Mouse (Mus musculus) lung, adult 2 months (tissue): ENCODE measurements around the gene Cdk13. TPM values are rescaled to one million over a fixed set of nuclear protein-coding genes. Genes with fewer than 3 reads are reported as not detected.

Experiments used
- DNase-seq: peaks from one replicate; pipeline ENCODE4 v3.0.0; 2022
- H3K4me1 ChIP-seq: fragments of 200-500 bp; 2 replicates; pipeline ENCODE4 v1.6.1; 2011; ENCODE audit warnings: low read length; ENCODE audit not compliant: control insufficient read depth, insufficient read depth
- H3K4me3 ChIP-seq: fragments of 200-500 bp; replicated peaks from 2 replicates; pipeline ENCODE3; 2011; ENCODE audit warnings: low read depth, mild to moderate bottlenecking, control low read depth, low read length; ENCODE audit errors: extremely low read depth
- CTCF ChIP-seq: fragments of 200-500 bp; IDR thresholded peaks from 2 replicates; pipeline ENCODE4 v1.5.1; 2011; ENCODE audit warnings: mild to moderate bottlenecking, low read length, control low read depth; ENCODE audit not compliant: insufficient read depth
- POLR2A ChIP-seq: fragments of 200-500 bp; IDR thresholded peaks from 2 replicates; pipeline ENCODE4 v1.6.1; 2011; ENCODE audit warnings: low read depth, mild to moderate bottlenecking, control low read depth, low read length, borderline replicate concordance; ENCODE audit errors: extremely low read depth
- WGBS: fragments of 180-500 bp; shearing (Covaris S2); methylation state at CpG from one replicate; pipeline ENCODE4 v1.1.7; 2018; 5-methylcytosine and 5-hydroxymethylcytosine counted together
- polyA plus RNA-seq: library from polyadenylated mRNA; depleted of rRNA; stranded (reverse); fragments of >200 nt; gene quantifications from 2 replicates; pipeline ENCODE4 v1.2.3, GENCODE M21; 2012; rRNA removed

Cdk13 gene
- polyA plus RNA-seq, 1 experiment = 37.2 TPM

DNA sequence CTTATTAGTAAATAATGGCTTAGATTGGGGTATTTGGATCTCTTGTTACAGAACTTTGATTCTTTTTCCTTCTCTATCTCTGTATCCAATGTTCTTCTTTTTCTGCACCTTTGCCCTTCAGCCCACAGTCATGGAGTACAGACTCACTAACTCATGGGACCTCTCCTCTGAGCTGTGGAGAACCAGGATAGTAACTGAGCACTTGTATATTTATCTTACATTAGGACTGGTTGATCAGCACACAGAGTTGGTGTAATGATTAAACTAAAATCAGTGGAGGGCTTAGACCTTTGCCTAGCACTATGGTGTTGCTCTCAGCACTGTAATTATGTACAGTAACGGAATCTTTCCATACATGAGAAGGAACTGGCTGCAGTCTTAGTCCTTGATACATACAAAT lies 133.8 kb downstream of the Cdk13 start:
- H3K4me3 ChIP-seq = no peak overlapping the region
- TF ChIP-seq CTCF = no peak
- no peak for TF ChIP-seq POLR2A
- DNase-seq = no peak
- H3K4me1 ChIP-seq = no peaks in the 10 kb centered on the region
- 67% methylated on average over 1 of the region's 1 CpGs for WGBS

- Histone ChIP-seq H3K4me3 (no peak overlapping the region), H3K4me1 (no peaks in the 10 kb centered on the region)
- no peak for DNase-seq
- WGBS = 70% methylated on average over 1 of the region's 1 CpGs
- TF ChIP-seq CTCF (no peak), POLR2A (no peak)
Measured at GRCm38 (mm10) chr13:17667380-17667779, 137.5 kb downstream of the Cdk13 start.

Other genes with a start within 250 kb of the Cdk13 start
- gene Mplkip, start 109.9 kb downstream of the Cdk13 start, polyA plus RNA-seq = 8.9 and 12.8 TPM in 2 replicates
- 0.63 and 1.1 TPM in 2 replicates for gene Sugct, start 109.5 kb downstream of the Cdk13 start, polyA plus RNA-seq
- gene Rala, start 139.1 kb upstream of the Cdk13 start, polyA plus RNA-seq = 12.8 and 25.2 TPM in 2 replicates
- gene Yae1d1, start 188.3 kb upstream of the Cdk13 start, polyA plus RNA-seq = 10.5 and 16.1 TPM in 2 replicates